Mouse (Mus musculus): ENCODE measurements around the gene Gimap1.

Gimap1 gene

DNA sequence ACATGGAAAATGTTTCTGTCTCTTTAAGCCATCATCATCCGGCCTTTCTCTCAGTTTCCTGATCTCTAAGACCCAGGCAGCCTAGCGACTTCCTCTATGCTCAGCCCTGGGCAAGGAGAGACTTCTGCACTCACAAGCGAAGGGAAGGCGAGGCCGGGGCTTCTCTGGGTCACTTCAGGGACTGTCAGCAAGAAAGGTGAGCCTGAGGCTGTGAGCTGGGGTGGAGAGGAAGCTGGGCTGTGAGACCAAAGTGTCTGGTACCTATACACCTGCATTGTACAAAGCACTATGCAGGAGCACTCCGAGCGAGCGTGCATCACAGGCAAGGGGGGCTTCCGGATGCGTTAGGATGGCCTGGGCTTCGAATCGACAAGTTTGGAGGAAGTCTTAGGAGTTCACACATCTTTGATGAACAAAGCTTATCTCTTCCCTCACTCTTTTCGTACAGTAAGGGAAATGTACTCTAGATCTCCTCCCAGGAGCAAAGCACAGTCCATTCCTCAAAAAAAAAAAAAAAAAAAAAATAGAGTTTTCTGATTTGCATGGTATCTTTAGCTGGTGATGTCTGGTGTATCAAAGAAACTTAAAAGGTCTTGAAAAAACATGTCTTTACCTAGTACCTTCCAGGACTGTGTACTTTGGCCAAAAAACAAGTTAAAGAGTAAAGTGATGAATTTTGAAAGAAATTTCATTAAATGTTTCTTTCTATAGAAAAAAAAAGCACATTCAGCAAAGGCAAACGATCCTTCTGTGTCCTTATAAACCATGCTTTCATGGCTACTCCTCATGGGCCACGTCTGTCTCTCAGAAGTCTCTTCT is at the start of gene Gimap1:
Gene Gimap1 (plus strand): TSS at position 94 of the 819 bp plus-strand sequence.
- no peak for DNase-seq (ENCODE audit: low spot score in 2 of 2)

DNA sequence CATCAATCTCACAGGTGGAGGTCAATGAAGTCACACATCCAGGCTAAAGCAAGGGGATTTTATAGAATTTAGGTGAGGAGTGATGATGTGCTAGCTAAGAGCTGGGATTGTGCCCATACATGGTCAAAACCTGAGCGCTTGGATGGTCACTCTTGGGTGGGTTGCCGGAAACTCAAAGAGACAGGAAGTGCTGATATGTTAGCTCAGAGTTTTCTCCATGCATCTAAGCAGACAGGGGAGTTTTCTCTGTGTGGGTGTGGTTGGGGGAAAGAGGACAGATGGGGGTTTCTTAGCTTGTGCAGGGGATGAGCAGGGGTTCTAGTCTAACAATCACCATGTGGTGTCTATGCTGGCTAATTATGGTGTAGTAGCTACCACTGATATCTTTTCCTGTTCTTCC is 49.5 kb upstream of the Gimap1 start:
- DNase-seq (ENCODE audit: low spot score in 2 of 2), result no peak

DNA sequence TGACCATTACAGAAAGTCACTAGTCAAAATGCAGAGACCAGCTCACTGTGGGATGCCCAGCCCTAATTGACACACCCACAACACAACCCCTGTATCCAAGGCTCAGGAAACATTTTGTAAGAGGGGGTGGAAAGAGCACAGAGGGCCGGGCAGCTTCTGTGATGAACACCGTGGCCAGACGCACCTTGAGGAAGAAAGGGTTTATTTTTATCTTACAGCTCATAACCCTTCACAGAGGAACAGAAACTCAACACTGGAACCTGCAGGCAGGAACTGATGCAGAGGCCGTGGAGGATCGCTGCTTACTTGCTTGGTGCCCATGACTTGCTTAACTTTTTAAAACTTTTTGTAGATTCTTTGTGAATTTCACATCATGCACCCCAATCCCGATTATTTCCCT is 45.9 kb upstream of the Gimap1 start:
- DNase-seq (ENCODE audit: low spot score in 2 of 2), result no peak

DNA sequence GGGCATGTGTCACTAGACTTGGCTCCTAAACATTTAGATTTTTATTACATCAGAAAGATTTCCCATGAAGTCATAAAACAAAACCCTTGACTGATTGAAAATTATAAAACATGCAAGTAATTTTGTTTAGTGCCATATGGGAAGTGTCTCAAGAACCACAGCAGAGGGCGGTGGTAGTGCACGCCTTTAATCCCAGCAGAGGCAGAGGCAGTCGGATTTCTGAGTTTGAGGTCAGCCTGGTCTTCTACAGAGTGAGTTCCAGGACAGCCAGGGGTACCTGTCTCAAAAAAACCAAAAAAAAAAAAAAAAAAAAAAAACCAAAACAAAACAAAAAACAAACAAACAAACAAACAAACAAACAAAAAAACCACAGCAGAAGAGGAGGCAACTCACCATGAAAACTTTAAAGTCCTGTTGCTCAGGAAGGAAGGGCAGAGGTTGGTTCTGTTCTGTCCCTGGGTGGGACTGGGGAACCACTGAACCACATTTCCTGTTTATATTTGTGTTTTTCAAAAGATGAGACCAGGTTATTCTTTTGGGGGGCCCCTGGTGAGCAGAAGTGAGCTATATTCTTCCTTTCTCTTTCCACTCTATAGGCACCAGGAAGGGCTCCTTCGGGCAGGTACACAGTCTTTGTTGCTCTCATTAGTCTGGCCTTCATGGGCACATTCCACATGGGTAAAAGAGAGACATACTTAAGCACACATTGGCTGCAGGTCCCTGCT is 41.9 kb upstream of the Gimap1 start:
- no peak for DNase-seq (ENCODE audit: low spot score in 2 of 2)

DNA sequence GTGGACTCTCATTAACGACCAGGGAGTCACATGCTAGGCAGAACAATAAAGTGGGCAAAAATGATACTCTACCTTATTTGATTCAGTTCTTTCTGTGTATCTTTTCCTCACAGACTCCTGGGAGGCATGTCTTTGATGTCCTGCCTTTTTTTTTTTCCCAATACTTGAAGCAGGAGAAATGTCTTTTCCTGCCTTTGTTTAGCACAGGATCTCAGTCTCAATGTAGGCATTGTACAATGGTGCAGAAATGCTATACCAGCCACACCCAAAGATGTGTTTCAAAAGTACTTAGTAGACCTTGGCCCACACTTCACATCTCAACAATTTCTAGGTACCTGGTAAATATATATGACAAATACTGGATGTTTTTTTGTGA is 41.3 kb upstream of the Gimap1 start:
- DNase-seq (ENCODE audit: low spot score in 2 of 2), result no peak

DNA sequence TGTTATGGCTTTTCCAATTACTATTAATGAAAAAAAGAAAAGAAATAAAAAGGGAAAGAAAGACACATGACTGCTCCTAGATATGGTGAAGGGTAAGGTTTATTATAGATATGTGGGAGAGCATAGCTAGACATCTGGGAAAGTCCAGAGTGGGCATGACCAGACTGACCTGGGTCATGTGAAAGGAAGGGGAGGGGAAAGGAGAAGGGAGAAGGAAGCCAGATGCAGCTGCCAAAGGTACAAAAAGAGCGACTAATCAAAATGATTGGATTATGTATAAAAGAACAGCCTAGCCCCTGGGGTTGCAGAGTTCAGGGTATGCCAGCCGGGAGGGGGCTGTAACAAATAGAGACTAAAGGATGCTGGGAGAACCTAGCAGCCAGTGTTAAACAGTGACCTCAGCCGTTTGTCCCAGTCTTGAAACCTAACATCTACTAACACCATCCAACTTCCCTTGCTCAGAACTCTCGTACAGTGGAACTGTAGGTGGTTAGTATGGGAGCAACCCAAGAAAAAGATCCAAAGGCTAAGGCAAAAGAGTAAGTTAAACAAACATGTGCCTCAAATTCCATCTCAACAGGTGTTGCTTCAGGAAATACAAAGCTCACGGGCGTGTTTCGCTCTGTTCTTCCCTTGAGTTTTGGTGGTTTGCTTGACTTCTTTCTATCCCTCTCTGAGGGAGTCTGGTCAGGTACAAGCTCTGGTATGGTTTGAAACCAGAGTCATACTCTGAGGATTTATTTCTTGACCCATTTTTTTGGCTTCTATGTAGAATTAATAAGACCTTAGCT is 40.6 kb upstream of the Gimap1 start:
- DNase-seq (ENCODE audit: low spot score in 2 of 2), result no peak

DNA sequence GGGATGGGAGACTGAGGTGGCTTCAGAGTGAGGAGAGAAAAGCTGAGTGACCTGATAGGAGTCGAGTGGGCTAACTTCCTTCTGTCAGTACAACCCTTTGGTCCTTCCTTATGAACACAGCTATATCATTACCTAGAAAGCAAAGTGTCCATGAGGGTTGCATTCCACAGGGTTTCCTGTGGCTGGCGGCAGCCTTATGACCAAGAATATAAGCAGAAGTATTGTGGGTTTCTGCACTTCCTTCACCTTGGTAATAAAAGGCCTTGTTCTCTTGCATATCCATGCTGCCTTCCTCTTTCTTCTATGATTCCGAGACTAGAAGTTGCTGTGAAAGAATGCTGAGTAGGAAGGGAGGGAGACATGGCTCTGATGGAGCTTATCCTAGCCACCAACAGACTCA is 40.0 kb upstream of the Gimap1 start:
- no peak for DNase-seq (ENCODE audit: low spot score in 2 of 2)

DNA sequence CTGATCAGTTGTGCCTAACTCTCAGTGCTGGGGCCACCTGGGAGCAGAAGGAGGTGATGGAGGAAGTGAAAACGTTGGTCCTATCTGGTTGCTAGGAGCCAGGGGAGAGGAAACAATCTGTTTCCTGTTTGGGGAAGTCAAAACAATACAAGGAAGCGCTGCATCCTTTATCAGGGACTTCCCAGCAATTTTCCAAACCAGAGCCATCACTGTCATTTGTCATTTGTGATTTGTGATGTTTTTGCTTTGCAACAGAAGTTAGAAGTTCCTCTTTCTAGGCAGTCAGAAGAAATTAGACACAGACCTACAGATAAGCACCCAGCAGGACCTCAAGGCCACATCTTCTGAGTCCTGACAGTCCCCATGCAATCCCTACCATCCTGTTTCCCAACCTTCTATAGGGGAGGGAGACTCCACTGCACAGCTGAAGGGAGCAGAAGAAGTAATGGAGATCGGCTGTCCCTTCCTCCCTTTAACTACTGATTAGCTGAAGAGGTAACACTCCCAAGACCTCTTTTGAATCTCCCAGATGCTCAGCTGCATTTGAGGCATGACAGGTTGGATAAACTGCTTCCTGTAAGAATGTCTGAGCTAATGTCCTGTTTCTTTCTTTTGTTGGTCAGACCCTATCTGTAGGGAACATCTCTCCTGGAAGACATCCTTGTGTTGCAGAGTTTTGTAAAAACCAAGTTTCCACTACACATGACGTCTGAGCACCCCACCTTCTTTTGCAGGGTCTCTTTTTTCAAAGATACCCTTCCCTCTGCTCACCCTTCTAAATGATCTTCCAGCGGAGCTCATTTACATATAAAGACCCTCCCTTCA is 38.4 kb upstream of the Gimap1 start:
- no peak for DNase-seq (ENCODE audit: low spot score in 2 of 2)

DNA sequence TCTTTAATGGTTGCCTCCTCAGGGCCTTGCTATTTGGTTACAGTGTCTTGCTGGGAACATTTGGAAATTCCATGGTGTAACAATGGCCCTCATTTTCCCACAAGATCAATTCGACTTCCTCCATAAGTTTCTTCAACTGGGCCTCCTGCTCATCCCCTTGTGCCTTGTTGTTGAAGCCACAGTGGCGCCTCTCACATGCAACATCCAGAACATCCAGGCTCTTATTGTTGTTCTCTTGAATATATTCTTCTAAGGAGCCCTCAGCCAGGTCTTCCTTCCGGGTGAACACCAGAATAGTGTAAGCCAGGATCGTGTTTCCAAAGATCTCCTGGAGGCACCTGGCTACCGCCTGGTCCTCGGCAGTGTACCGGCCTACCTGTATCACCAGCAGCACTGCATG is 36.7 kb upstream of the Gimap1 start:
- DNase-seq (ENCODE audit: low spot score in 2 of 2), result no peak

DNA sequence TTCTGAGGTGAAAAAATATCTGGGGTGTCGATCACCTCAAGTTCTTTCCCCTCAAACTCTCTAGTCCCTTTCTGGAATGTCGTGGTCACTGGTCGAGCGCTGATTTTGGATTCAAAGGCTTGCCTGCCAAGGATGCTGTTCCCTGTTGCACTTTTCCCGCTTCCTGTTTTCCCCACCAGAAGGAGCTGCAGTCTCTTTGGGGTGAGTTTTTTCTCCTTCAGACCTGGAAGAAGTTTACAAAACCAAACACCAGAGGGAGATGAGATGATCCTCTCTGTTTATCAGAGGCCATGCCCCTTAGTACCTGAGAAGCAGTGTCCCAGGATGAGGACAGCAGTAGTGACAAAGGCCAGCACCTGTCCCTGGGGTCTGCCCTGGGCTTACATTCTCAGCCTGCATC is 36.3 kb upstream of the Gimap1 start:
- DNase-seq (ENCODE audit: low spot score in 2 of 2), result no peak

DNA sequence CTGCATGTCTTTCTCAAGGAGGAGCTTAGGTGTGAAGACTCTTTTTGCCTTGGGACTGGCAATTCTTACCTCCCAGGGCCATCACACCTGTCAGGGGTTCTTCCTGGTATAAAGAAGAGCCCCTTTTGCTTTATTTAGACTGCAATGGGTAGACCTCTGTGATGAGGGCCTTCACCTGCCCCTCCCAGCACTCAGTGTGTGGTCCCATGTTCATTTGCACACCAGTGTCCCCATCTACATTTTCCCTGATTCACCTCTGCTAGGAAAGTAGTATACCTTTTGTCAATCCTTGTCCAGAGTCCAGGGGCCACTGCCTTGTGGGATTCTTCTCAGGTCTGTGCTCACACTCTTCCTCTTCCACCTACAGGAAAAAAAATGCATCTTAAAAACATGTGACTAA is 34.7 kb upstream of the Gimap1 start:
- DNase-seq (ENCODE audit: low spot score in 2 of 2), result no peak

DNA sequence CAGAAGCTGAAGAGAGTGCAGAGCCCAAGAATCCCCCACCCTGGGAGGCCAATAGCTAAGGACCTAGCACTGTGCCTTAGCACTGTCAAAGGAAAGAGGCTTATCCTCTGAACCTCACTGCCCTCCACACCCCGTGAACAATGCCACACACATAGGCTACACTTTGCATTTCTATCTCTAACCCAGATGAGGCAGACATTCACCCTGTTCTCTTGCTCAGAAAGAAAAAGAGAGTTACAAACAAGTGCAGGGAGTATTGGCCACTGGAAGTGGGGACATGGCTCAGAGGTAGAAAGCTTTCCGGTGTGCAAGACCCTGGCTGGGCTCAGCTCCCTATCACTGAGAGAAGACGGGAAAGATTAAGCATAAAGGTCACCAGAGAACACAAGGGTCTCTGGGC is 32.7 kb upstream of the Gimap1 start:
- DNase-seq (ENCODE audit: low spot score in 2 of 2), result no peak

DNA sequence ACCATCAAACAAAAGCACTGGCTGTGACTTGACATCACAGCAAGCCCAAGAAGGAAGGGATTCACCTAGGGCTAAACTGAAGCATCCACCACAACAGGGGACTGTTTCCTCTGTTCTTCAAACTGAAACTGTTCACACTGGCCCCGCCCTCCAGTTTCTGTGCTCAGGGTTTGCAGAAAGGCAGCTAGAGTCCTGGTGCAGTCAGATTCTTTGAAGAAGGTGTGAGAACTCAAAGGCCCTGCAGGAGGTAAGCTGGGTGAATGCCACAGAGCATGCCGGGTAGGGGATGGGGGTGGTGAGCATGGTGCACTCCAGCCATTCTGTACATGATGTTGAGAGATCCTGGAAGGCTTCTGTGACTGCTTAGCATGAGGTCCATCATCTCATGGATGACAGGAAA is 20.4 kb upstream of the Gimap1 start, which contains the start of the genes Gm28053 and Gimap7:
Gene Gm28053 (plus strand): TSS at position 153 of the 400 bp plus-strand sequence.
Gene Gimap7 (plus strand): TSS at position 167 of the 400 bp plus-strand sequence.
- DNase-seq (ENCODE audit: low spot score in 2 of 2), result no peak

DNA sequence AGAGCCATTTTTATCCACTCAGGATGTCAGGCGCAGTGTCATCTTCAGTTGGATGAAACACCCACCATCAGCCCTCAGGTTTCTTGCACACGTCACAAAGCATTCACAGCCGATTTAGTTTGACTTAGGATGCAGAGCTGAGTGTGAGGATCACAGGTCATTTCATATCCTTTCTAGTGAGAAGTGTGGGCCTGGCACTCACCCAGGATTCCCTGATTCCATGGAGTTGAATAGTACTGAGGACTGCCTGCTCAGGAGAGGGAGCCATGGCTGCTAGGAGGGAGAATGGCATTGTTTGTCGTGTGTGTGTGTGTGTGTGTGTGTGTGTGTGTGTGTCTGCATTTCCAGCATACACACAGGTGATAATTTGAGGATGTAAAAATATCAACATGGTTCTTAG is 18.5 kb upstream of the Gimap1 start:
- no peak for DNase-seq (ENCODE audit: low spot score in 2 of 2)

DNA sequence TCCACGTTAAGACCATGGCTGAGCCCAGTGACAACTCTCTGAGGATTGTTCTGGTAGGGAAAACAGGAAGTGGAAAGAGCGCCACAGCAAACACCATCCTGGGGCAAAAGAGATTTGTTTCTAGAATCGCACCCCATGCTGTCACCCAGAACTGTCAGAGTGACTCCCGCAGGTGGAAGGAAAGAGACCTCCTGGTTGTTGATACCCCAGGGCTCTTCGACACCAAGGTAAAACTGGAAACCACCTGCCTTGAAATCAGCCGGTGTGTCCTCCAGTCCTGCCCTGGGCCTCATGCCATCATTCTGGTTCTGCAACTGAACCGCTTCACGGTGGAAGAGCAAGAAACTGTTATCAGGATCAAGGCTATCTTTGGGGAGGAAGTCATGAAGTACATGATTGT is 15.4 kb upstream of the Gimap1 start:
- DNase-seq (ENCODE audit: low spot score in 2 of 2), result no peak

DNA sequence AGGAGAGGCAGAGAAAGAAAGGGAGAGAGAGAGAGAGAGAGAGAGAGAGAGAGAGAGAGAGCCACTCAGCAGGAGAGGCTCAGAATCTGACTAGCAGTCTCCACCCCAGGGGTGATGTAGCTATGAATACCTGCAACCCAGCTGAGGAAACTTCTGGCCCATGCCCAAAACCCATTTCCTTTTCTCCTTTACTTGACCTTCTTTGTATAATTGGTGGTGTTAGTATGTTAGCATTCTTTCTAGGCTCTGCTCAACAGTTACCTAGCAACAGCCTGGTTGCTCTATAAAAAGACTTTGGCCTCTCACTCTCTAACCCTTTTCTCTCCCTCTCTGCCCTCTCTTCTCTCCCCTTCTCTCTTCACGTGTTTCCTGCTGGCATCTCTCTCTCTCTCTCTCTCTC is 13.4 kb upstream of the Gimap1 start:
- peak; percentile 32 to 52 for DNase-seq (ENCODE audit: low spot score in 2 of 2)

DNA sequence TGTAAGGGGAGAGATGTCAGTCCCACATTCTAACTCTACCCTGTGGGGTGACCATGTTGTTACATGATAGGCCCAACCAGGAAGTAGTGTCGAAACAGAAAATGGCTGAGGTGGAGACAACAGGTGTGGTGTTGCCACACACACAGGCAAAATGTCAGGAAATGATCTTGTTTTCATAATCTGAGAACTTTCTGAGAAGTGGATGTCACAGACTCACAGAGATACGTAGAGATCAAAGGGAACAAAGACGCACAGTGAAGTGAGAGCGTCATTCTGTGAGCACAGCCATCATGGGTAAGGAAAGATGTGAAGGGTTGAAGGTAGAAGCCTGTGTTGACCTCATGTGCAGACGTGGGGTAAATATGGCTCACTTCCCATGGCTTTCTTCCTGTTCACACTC is 11.1 kb upstream of the Gimap1 start:
- DNase-seq (ENCODE audit: low spot score in 2 of 2), result no peak

DNA sequence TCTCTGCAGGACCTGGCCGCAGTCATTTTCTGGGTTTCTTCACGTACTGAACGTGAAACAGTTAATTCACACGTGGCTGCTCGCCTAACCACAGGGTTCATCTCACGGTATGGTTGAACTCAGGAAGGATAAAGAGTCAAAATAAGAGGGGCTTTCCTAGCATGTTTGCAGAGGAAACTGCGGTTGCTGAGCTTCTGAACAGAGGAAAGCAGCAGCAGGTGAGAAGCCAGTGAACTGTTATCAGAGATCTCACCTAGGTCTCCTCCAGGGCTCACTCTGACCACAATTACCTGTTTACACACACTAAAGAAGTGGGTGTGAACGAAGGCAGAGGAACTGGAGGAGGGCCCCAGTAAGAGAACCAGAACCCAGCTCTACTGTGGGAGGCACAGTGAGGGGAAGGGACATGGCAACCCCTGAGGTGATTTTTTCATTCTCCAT is 6.0 kb upstream of the Gimap1 start:
- DNase-seq (ENCODE audit: low spot score in 2 of 2), result no peak

DNA sequence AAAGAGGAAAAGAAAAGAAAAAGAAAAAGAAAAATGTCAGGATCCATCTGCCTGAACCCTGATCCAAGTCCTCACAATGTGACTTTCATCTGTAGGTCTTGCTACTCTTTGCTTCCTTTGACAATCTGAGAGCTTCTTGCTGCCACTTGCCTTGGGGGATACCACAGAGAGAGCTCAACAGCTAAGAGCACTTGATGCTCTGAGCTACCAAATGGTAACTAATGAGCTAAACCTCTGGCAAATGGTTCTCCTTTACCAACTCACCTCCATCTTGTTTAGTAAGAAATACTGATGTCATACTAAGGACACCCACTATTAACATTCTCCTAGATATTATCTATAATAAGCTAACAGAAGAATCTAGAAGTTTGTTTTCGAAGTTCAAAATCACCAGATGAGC is 5.2 kb upstream of the Gimap1 start:
- no peak for DNase-seq (ENCODE audit: low spot score in 2 of 2)

DNA sequence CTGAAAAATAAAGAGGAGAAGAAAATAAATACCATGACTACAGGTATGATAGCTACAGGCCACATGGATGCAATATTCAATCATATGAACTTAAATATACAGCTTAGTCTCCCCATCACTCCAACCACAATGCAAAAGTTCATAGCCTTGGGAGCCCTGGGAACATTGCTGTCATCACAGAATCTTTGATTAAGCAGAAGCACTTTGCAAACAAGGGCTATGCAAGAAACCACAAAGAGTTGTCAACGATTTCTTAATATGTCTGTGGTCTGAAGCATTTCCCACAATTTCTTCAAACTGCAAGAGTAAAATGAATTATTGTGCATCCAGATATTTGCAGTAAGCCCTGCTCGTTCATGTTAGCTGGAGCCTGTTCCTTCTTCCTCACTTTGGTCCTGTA is 1.8 kb upstream of the Gimap1 start:
- no peak for DNase-seq (ENCODE audit: low spot score in 2 of 2)

DNA sequence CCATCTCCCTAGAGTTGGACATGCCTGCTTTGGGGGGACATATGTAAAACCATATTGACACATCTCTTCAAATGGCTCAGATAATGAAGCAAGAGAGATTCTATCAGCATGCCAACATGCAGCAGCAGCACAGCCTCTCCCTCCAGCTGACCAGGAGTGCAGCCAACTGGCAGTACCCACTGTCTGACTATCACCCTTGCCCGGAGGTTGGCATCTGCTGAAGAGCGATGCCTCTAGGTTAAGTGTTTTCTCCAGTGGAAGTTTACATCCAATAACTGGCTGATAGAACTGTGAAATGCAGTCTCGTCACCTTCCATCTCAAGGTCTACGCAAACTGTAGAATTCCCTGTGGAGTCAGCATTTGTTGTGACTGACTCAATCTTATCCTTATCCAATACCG is 1.2 kb upstream of the Gimap1 start:
- no peak for DNase-seq (ENCODE audit: low spot score in 2 of 2)

DNA sequence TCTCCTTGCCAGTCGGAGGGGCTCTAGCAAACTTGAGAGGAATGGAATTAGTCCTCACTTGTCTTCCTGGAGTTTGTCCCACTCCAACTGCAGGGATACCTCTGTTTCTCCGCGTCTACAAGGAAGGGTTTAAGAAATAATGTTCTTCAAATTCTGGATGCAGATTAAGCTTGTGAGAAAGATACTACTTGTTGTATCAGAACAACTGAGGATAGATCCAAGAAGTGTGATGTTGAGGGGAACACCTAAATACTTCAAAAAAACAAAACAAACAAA is 864 bp downstream of the Gimap1 start:
- DNase-seq (ENCODE audit: low spot score in 2 of 2), result no peak
